Mouse (Mus musculus) liver, embryonic 13.5 days (tissue): ENCODE measurements around the gene Myrfl. TPM values are rescaled to one million over a fixed set of nuclear protein-coding genes. Genes with fewer than 3 reads are reported as not detected.

Source experiments
- ATAC-seq: fragments of 200-750 bp; cut with Nextera tagmentation; 2 replicates; pipeline ENCODE4 v1.8.0; 2017; ENCODE audit warnings: low read depth, mild to moderate bottlenecking, moderate number of reproducible peaks, moderate library complexity
- DNase-seq: peaks from one replicate; pipeline ENCODE4 v3.0.0; 2022
- H3K27ac ChIP-seq: fragments of 300-500 bp; sonication (generic); 2 replicates; pipeline ENCODE4 v1.5.1; 2015; ENCODE audit warnings: moderate library complexity, mild to moderate bottlenecking, inconsistent platforms
- H3K27me3 ChIP-seq: fragments of 300-500 bp; sonication (generic); 2 replicates; pipeline ENCODE4 v1.6.1; 2015; ENCODE audit warnings: mild to moderate bottlenecking, inconsistent platforms
- H3K36me3 ChIP-seq: fragments of 300-500 bp; sonication (generic); 2 replicates; pipeline ENCODE4 v1.6.1; 2015; ENCODE audit warnings: mild to moderate bottlenecking, inconsistent platforms
- H3K4me1 ChIP-seq: fragments of 300-500 bp; sonication (generic); replicated peaks from 2 replicates; pipeline ENCODE4 v1.6.1; 2015; ENCODE audit warnings: inconsistent platforms
- H3K4me2 ChIP-seq: fragments of 300-500 bp; sonication (generic); 2 replicates; pipeline ENCODE4 v1.6.1; 2015; ENCODE audit warnings: inconsistent platforms, mild to moderate bottlenecking, moderate library complexity
- H3K4me3 ChIP-seq: fragments of 300-500 bp; sonication (generic); replicated peaks from 2 replicates; pipeline ENCODE4 v1.5.1; 2015; ENCODE audit warnings: mild to moderate bottlenecking, inconsistent platforms
- H3K9ac ChIP-seq: fragments of 300-500 bp; sonication (generic); 2 replicates; pipeline ENCODE4 v1.6.1; 2015; ENCODE audit warnings: mild to moderate bottlenecking, inconsistent platforms
- H3K9me3 ChIP-seq: fragments of 300-500 bp; sonication (generic); replicated peaks from 2 replicates; pipeline ENCODE4 v1.6.1; 2016; ENCODE audit warnings: inconsistent platforms
- WGBS: fragments of 180-500 bp; shearing (Covaris S2); methylation state at CpG from one replicate; pipeline ENCODE4 v1.1.7; 2015; ENCODE audit not compliant: insufficient replicate concordance; 5-methylcytosine and 5-hydroxymethylcytosine counted together
- polyA plus RNA-seq: library from polyadenylated mRNA; unstranded; fragments of >200 nt; fragmentation: Nextera tagmentation; extraction: Ambion mirVana; gene quantifications from 2 replicates; pipeline ENCODE4 v1.2.1, GENCODE M21; 2015

The Myrfl gene
- polyA plus RNA-seq, 1 experiment from 2014 or later = not detected

DNA sequence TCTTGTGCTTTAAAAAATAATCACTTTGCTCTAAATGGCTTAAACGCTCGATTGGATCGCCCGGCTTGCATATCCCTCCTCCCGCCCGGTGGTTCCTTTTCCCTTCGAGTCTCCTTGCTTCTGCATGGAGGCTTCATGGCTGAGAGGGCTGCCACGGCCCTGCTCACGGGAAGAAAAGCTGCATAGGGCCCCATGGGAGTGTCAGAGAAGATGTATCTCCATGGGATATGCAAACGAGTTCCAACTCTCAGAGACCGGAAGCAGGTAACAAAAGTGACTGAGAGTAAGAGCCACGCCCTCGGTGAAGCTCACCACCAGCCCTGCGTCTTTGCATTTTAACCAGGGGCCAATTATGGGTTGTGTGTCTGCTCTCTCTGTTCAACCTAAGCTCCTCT, 24.7 kb downstream of the Myrfl start:
- H3K4me1 ChIP-seq = no peaks in the 10 kb centered on the region
- no peak overlapping the region for H3K4me3 ChIP-seq
- ATAC-seq = no peak
- no peaks in the 10 kb centered on the region for H3K36me3 ChIP-seq
- H3K27ac ChIP-seq = no peak overlapping the region
- DNase-seq = no peak
- no peaks in the 10 kb centered on the region for H3K9me3 ChIP-seq
- no peak overlapping the region for H3K9ac ChIP-seq
- no peaks in the 10 kb centered on the region for H3K27me3 ChIP-seq
- 66% methylated on average over 14 of the region's 14 CpGs for WGBS
- H3K4me2 ChIP-seq = no peak overlapping the region

GRCm38 (mm10) chr10:116871329-116872015, 25.2 kb downstream of the Myrfl start:
- no peak for DNase-seq
- Histone ChIP-seq H3K4me1 (no peaks in the 10 kb centered on the region), H3K4me3 (no peak overlapping the region), H3K9me3 (no peaks in the 10 kb centered on the region), H3K4me2 (no peak overlapping the region), H3K27me3 (no peaks in the 10 kb centered on the region), H3K36me3 (no peaks in the 10 kb centered on the region), H3K27ac (no peak overlapping the region), H3K9ac (no peak overlapping the region)
- 71% methylated on average over 12 of the region's 12 CpGs for WGBS
- no peak for ATAC-seq

DNA sequence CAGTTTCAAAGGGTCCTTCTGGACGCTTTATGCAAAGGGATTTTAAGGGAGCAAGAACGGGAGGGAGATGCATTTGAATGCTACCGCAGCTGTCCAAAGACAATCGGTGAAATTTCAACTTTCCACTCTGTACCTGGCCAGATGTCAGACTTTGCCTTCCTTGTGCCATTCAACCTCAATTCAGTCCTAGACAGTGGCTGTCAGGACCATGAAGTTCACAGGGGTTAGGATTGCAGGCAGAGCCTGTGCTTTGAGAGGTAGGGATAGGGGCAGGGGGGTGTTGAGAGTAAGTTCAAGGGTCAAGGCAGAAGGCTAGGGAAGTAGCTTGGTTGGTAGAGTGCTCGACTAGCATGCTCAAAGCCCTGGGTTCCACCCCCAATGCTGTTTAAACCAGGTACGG, 25.9 kb downstream of the Myrfl start:
- H3K27me3 ChIP-seq = no peaks in the 10 kb centered on the region
- no peak overlapping the region for H3K27ac ChIP-seq
- H3K36me3 ChIP-seq = no peaks in the 10 kb centered on the region
- H3K9ac ChIP-seq = no peak overlapping the region
- no peak for ATAC-seq
- H3K4me2 ChIP-seq = no peak overlapping the region
- no peak overlapping the region for H3K4me3 ChIP-seq
- H3K4me1 ChIP-seq = no peaks in the 10 kb centered on the region
- no peaks in the 10 kb centered on the region for H3K9me3 ChIP-seq
- DNase-seq = no peak
- 68% methylated on average over 6 of the region's 6 CpGs for WGBS

DNA sequence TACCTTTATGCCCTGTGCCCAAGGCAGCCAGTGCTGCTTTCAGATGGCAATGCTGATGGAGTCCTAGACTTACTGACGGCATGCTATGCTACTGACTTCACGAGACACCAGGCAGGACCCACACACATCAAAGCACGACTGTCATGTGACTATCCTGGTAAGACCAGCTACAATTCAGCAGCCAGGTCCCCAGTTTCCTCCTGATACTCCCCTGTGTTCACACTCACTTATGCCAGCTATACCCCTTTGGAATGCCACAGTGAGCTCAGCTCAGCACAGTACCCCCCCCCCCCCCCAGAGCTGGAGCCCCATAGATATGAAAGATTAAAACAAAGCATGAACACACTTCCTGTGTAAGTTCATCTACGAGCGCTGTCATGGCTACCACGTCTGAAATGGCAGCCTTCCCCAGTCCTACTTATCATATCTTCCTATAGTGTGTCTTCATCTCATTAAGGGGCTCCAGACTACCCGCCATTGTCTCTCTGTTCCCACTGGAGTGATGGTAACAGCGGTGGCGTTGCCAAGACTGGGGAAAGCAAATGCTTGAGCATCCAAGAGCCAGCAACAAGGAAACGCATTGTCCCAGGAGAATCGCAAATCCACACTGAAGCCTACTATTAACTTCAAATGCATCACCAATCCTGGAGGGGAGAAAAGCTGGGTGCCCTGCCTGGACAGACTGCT, 43.4 kb downstream of the Myrfl start:
- no peaks in the 10 kb centered on the region for H3K4me1 ChIP-seq
- H3K27me3 ChIP-seq = no peaks in the 10 kb centered on the region
- ATAC-seq (no peak), DNase-seq (no peak)
- WGBS = 60% methylated on average over 11 of the region's 11 CpGs
- no peak overlapping the region for H3K4me3 ChIP-seq
- H3K36me3 ChIP-seq = no peaks in the 10 kb centered on the region
- H3K9me3 ChIP-seq = no peaks in the 10 kb centered on the region
- H3K27ac ChIP-seq = no peak overlapping the region
- H3K4me2 ChIP-seq = no peak overlapping the region
- H3K9ac ChIP-seq = no peak overlapping the region

- no peaks in the 10 kb centered on the region for H3K4me1 ChIP-seq
- no peak overlapping the region for H3K4me3 ChIP-seq
- DNase-seq = peak; percentile 33
- H3K9ac ChIP-seq = no peak overlapping the region
- ATAC-seq = no peak
- no peaks in the 10 kb centered on the region for H3K27me3 ChIP-seq
- WGBS = 23% methylated on average over 22 of the region's 22 CpGs
- no peak overlapping the region for H3K4me2 ChIP-seq
- no peaks in the 10 kb centered on the region for H3K9me3 ChIP-seq
- H3K27ac ChIP-seq = no peak overlapping the region
- no peaks in the 10 kb centered on the region for H3K36me3 ChIP-seq
These were observed 47.8 kb downstream of the Myrfl start for GRCm38 (mm10) chr10:116848749-116849473.

- WGBS = 67% methylated on average over 3 of the region's 3 CpGs
- no peaks in the 10 kb centered on the region for H3K36me3 ChIP-seq
These were observed 55.2 kb downstream of the Myrfl start for GRCm38 (mm10) chr10:116841551-116841950.

GRCm38 (mm10) chr10:116830676-116831075, 66.0 kb downstream of the Myrfl start:
- H3K36me3 ChIP-seq = no peaks in the 10 kb centered on the region
- H3K9me3 ChIP-seq = no peaks in the 10 kb centered on the region
- no peak overlapping the region for H3K4me2 ChIP-seq
- H3K27ac ChIP-seq = no peak overlapping the region
- no peak for ATAC-seq
- H3K27me3 ChIP-seq = no peaks in the 10 kb centered on the region
- no peak overlapping the region for H3K4me3 ChIP-seq
- H3K9ac ChIP-seq = no peak overlapping the region
- no peaks in the 10 kb centered on the region for H3K4me1 ChIP-seq
- WGBS = 71% methylated on average over 6 of the region's 6 CpGs
- no peak for DNase-seq

More at GRCm38 (mm10) chr10:116841551-116841950, 55.2 kb downstream of the Myrfl start:
- no peak overlapping the region for H3K9ac ChIP-seq
- ATAC-seq = no peak
- no peaks in the 10 kb centered on the region for H3K4me1 ChIP-seq
- DNase-seq = no peak
- H3K4me3 ChIP-seq = no peak overlapping the region
- H3K9me3 ChIP-seq = no peaks in the 10 kb centered on the region
- H3K27me3 ChIP-seq = no peaks in the 10 kb centered on the region
- no peak overlapping the region for H3K4me2 ChIP-seq
- H3K27ac ChIP-seq = no peak overlapping the region

GRCm38 (mm10) chr10:116828099-116828498, 68.6 kb downstream of the Myrfl start:
- Histone ChIP-seq H3K4me1 (no peaks in the 10 kb centered on the region), H3K36me3 (no peaks in the 10 kb centered on the region), H3K4me3 (no peak overlapping the region), H3K9ac (no peak overlapping the region), H3K9me3 (no peaks in the 10 kb centered on the region), H3K27me3 (no peaks in the 10 kb centered on the region), H3K4me2 (no peak overlapping the region), H3K27ac (no peak overlapping the region)
- WGBS = 47% methylated on average over 4 of the region's 4 CpGs
- DNase-seq = no peak
- no peak for ATAC-seq

DNA sequence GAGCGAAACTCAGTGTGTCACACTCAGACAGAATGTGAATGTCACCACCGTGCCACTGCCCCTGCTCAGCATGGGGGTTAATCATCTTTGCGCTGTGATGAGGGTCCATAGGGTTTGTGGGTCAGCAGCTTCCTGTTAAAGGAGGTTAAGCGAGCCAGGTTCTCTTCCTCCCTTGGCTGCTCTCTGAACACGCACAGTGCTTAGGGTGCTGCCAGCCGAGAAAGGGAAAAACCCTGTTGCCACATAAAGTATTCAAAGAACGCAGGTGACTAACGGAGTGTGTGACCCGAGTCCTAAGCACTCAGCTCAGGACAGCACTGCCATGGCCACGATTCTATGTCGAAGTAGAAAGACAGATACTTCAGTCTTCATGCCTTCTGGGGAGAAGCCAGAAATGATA, 69.4 kb downstream of the Myrfl start:
- Histone ChIP-seq H3K27ac (no peak overlapping the region), H3K4me2 (no peak overlapping the region), H3K4me1 (no peaks in the 10 kb centered on the region), H3K9ac (no peak overlapping the region), H3K4me3 (no peak overlapping the region), H3K27me3 (no peaks in the 10 kb centered on the region), H3K9me3 (no peaks in the 10 kb centered on the region), H3K36me3 (no peaks in the 10 kb centered on the region)
- 63% methylated on average over 11 of the region's 11 CpGs for WGBS
- ATAC-seq (no peak), DNase-seq (no peak)

DNA sequence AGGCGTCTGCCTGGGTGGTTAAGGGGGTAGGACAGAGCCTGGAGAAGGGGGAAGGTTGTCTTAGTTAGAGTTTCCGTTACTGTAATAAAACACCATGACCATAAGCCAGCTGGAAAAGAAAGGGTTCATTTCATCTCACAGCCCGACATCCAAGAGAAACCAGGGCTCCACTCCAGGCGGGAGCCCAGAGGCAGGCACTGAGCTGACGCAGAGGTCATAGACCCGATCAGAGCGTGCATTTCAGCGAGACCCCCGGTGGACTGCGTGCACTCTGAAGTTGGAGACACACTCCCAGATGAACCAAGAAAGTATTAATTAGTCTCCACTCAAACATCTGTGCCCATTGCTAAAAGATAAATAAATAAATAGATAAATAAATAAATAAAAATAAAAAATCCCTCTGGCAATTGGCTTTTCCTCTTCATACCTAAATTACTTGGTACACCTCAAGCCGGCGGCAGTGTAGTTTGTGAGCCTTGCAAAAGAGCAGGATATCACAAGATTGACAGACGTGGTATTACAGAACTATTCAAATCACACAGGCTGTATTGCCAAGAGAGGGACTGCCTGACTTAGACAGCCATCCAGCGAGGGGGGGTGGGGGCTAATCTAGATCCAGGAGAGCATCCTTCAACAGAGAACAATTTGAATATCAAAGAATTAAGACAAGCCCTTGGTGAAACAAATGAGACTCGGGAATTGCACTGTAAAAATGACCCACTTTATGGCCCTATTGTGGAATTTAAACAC, 81.2 kb downstream of the Myrfl start:
- no peak for DNase-seq
- 54% methylated on average over 15 of the region's 15 CpGs for WGBS

GRCm38 (mm10) chr10:116813150-116813549, 83.6 kb downstream of the Myrfl start:
- ATAC-seq (no peak), DNase-seq (no peak)
- H3K9me3 ChIP-seq = no peaks in the 10 kb centered on the region
- no peak overlapping the region for H3K9ac ChIP-seq
- H3K27me3 ChIP-seq = no peaks in the 10 kb centered on the region
- 68% methylated on average over 9 of the region's 9 CpGs for WGBS
- no peak overlapping the region for H3K4me2 ChIP-seq
- H3K36me3 ChIP-seq = no peaks in the 10 kb centered on the region
- H3K4me1 ChIP-seq = no peaks in the 10 kb centered on the region
- no peak overlapping the region for H3K4me3 ChIP-seq
- H3K27ac ChIP-seq = no peak overlapping the region

More for the DNA sequence above, 81.2 kb downstream of the Myrfl start:
- H3K9ac ChIP-seq = no peak overlapping the region
- no peak overlapping the region for H3K27ac ChIP-seq
- ATAC-seq = no peak
- no peaks in the 10 kb centered on the region for H3K27me3 ChIP-seq
- H3K4me2 ChIP-seq = no peak overlapping the region
- no peaks in the 10 kb centered on the region for H3K4me1 ChIP-seq
- no peaks in the 10 kb centered on the region for H3K36me3 ChIP-seq
- H3K9me3 ChIP-seq = no peaks in the 10 kb centered on the region
- no peak overlapping the region for H3K4me3 ChIP-seq
